Mouse (Mus musculus) intestine, postnatal 0 days (tissue): ENCODE measurements around the gene Papln. TPM values are rescaled to one million over a fixed set of nuclear protein-coding genes. Genes with fewer than 3 reads are reported as not detected.
A peak's percentile ranks its signal among the peaks of the same experiment; 100 is the strongest.

Experiments
- ATAC-seq: fragments of 200-750 bp; cut with Nextera tagmentation; 2 replicates; pipeline ENCODE4 v1.8.0; 2017; ENCODE audit warnings: mild to moderate bottlenecking, moderate TSS enrichment, moderate library complexity
- H3K27ac ChIP-seq: fragments of 300-500 bp; sonication (generic); 2 replicates; pipeline ENCODE4 v1.5.1; 2014; ENCODE audit warnings: mild to moderate bottlenecking, low read depth, low read length, moderate library complexity
- H3K27me3 ChIP-seq: fragments of 300-500 bp; sonication (generic); replicated peaks from 2 replicates; pipeline ENCODE4 v1.6.1; 2014; ENCODE audit warnings: low read length, mixed read lengths; ENCODE audit not compliant: control insufficient read depth, insufficient read depth
- H3K36me3 ChIP-seq: fragments of 300-500 bp; sonication (generic); 2 replicates; pipeline ENCODE4 v1.6.1; 2014; ENCODE audit warnings: mild to moderate bottlenecking, moderate library complexity; ENCODE audit not compliant: control insufficient read depth, insufficient read depth
- H3K4me1 ChIP-seq: fragments of 300-500 bp; sonication (generic); replicated peaks from 2 replicates; pipeline ENCODE4 v1.6.1; 2014; ENCODE audit warnings: antibody characterized with exemption, low read length, mixed read lengths; ENCODE audit not compliant: control insufficient read depth, insufficient read depth
- H3K4me2 ChIP-seq: fragments of 300-500 bp; sonication (generic); replicated peaks from 2 replicates; pipeline ENCODE4 v1.6.1; 2014; ENCODE audit warnings: low read depth, mild to moderate bottlenecking, moderate library complexity
- H3K4me3 ChIP-seq: fragments of 300-500 bp; sonication (generic); 2 replicates; pipeline ENCODE4 v1.5.1; 2014; ENCODE audit warnings: low read depth, low read length
- H3K9ac ChIP-seq: fragments of 300-500 bp; sonication (generic); 2 replicates; pipeline ENCODE4 v1.6.1; 2014; ENCODE audit warnings: mild to moderate bottlenecking, low read depth, low read length
- H3K9me3 ChIP-seq: fragments of 300-500 bp; sonication (generic); 2 replicates; pipeline ENCODE4 v1.6.1; 2016; ENCODE audit warnings: mixed run types; ENCODE audit not compliant: control insufficient read depth
- CTCF ChIP-seq: sonication (generic); IDR thresholded peaks from 2 replicates; pipeline ENCODE4 v1.5.1; 2016; ENCODE audit warnings: low read depth, mild to moderate bottlenecking, control low read depth, antibody characterized with exemption, moderate library complexity
- WGBS: fragments of 180-500 bp; shearing (Covaris S2); extraction: QIAGEN DNeasy Blood & Tissue Kit; methylation state at CpG from one replicate; pipeline ENCODE4 v1.1.7; 2014; 5-methylcytosine and 5-hydroxymethylcytosine counted together
- polyA plus RNA-seq: library from polyadenylated mRNA; unstranded; fragments of >200 nt; fragmentation: Nextera tagmentation; extraction: Ambion mirVana; gene quantifications from 2 replicates; pipeline ENCODE4 v1.2.1, GENCODE M21; 2015

Papln gene
- polyA plus RNA-seq, 1 experiment from 2014 or later = 1.7 TPM

GRCm38 (mm10) chr12:83795586-83795985, 32.2 kb downstream of the Papln start:
- H3K27ac ChIP-seq = no peak overlapping the region

GRCm38 (mm10) chr12:83798313-83798712, 34.9 kb downstream of the Papln start:
- no peak overlapping the region for H3K4me2 ChIP-seq
- H3K4me3 ChIP-seq = no peak overlapping the region
- H3K27me3 ChIP-seq = no peaks in the 10 kb centered on the region
- peaks cover 89% of the 10 kb centered on the region for H3K36me3 ChIP-seq
- no peaks in the 10 kb centered on the region for H3K9me3 ChIP-seq
- no peak overlapping the region for H3K27ac ChIP-seq
- H3K4me1 ChIP-seq = no peaks in the 10 kb centered on the region
- 96% methylated on average over 5 of the region's 5 CpGs for WGBS
- no peak for ATAC-seq
- H3K9ac ChIP-seq = no peak overlapping the region
- TF ChIP-seq CTCF = no peak

More at GRCm38 (mm10) chr12:83795586-83795985, 32.2 kb downstream of the Papln start:
- no peaks in the 10 kb centered on the region for H3K4me1 ChIP-seq
- no peak overlapping the region for H3K4me3 ChIP-seq
- H3K9me3 ChIP-seq = no peaks in the 10 kb centered on the region
- H3K36me3 ChIP-seq = peaks cover 90% of the 10 kb centered on the region
- no peak for TF ChIP-seq CTCF
- no peak overlapping the region for H3K9ac ChIP-seq
- H3K27me3 ChIP-seq = no peaks in the 10 kb centered on the region
- no peak for ATAC-seq
- 76% methylated on average over 7 of the region's 7 CpGs for WGBS
- no peak overlapping the region for H3K4me2 ChIP-seq

GRCm38 (mm10) chr12:83800943-83801342, 37.5 kb downstream of the Papln start:
- Histone ChIP-seq H3K4me2 (no peak overlapping the region), H3K9ac (no peak overlapping the region), H3K27me3 (no peaks in the 10 kb centered on the region), H3K4me1 (no peaks in the 10 kb centered on the region), H3K27ac (no peak overlapping the region), H3K4me3 (no peak overlapping the region), H3K36me3 (peaks cover 91% of the 10 kb centered on the region), H3K9me3 (no peaks in the 10 kb centered on the region)
- peak; percentile 43 for TF ChIP-seq CTCF
- 64% methylated on average over 9 of the region's 9 CpGs for WGBS
- ATAC-seq = no peak

GRCm38 (mm10) chr12:83803641-83804040, 40.2 kb downstream of the Papln start:
- 95% methylated on average over 7 of the region's 7 CpGs for WGBS

GRCm38 (mm10) chr12:83811901-83812300, 48.5 kb downstream of the Papln start:
- Histone ChIP-seq H3K27me3 (no peaks in the 10 kb centered on the region), H3K4me2 (no peak overlapping the region), H3K9ac (no peak overlapping the region), H3K9me3 (no peaks in the 10 kb centered on the region), H3K36me3 (peaks cover 22% of the 10 kb centered on the region), H3K27ac (no peak overlapping the region), H3K4me3 (no peak overlapping the region), H3K4me1 (no peaks in the 10 kb centered on the region)
- 96% methylated on average over 3 of the region's 3 CpGs for WGBS
- no peak for TF ChIP-seq CTCF
- no peak for ATAC-seq

More at GRCm38 (mm10) chr12:83803641-83804040, 40.2 kb downstream of the Papln start:
- no peaks in the 10 kb centered on the region; the same call in 1 of the 2 replicates for H3K9me3 ChIP-seq
- H3K4me3 ChIP-seq = no peak overlapping the region
- peaks cover 88% of the 10 kb centered on the region for H3K36me3 ChIP-seq
- H3K27me3 ChIP-seq = no peaks in the 10 kb centered on the region
- H3K9ac ChIP-seq = no peak overlapping the region
- no peak for ATAC-seq
- H3K4me2 ChIP-seq = no peak overlapping the region
- no peaks in the 10 kb centered on the region for H3K4me1 ChIP-seq
- no peak overlapping the region for H3K27ac ChIP-seq
- TF ChIP-seq CTCF = no peak

DNA sequence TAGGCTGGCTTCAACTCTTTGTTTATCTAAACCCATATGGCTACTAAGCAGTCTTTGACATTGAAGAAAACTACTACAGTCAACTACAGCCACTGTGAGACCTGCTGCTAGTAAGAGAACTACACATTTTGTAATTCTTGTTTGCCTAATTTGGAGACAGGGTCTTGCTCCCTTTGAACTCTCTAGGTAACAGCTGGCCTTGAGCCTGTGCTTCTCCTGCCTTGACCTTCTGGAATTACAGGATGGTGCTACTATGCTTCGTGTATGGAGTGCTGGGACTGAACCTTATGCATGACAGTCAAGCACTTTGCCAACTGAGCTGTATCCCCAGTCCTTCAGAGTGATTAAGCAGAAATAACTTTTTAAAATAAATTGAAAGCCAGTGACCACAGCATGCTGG, 53.2 kb downstream of the Papln start:
- no peak for ATAC-seq

GRCm38 (mm10) chr12:83830424-83830823, 67.0 kb downstream of the Papln start:
- H3K4me2 ChIP-seq = no peak overlapping the region
- no peaks in the 10 kb centered on the region for H3K9me3 ChIP-seq
- no peaks in the 10 kb centered on the region for H3K4me1 ChIP-seq
- WGBS = 82% methylated on average over 3 of the region's 3 CpGs
- H3K36me3 ChIP-seq = peaks cover 27% of the 10 kb centered on the region
- no peaks in the 10 kb centered on the region for H3K27me3 ChIP-seq
- no peak overlapping the region for H3K27ac ChIP-seq
- no peak for ATAC-seq
- no peak overlapping the region for H3K9ac ChIP-seq
- TF ChIP-seq CTCF = no peak
- H3K4me3 ChIP-seq = no peak overlapping the region

More for the DNA sequence above, 53.2 kb downstream of the Papln start:
- H3K27me3 ChIP-seq = no peaks in the 10 kb centered on the region
- no peak for TF ChIP-seq CTCF
- H3K4me3 ChIP-seq = no peak overlapping the region
- H3K9ac ChIP-seq = no peak overlapping the region
- H3K4me1 ChIP-seq = no peaks in the 10 kb centered on the region
- WGBS = 78% methylated on average over 1 of the region's 1 CpGs
- H3K4me2 ChIP-seq = no peak overlapping the region
- no peaks in the 10 kb centered on the region for H3K9me3 ChIP-seq
- peaks cover 11% of the 10 kb centered on the region for H3K36me3 ChIP-seq
- no peak overlapping the region for H3K27ac ChIP-seq
